Mouse (Mus musculus): ENCODE data around the gene Ccdc114.

The Ccdc114 gene

DNA sequence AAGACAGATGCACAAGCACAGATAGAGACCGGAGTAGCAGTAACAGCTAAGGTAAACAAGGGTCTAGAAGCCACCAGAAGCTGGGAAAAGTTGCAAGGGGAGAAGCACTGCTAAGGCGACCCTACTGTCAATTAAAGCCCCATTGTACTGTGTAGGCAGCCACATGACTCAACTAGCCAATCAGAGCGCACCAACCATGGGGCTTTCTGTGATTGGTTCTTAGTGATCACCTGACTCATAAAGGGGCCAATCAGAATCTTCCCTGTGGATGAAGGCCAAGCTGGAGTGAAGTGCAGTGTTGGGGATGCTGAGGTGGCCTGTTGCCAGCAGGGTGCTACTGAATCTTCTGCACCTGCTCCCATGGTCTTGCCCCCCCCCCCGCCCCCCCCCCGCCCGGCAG, 63.0 kb downstream of the Ccdc114 start:
- DNase-seq (ENCODE audit: low spot score in 2 of 2), result no peak

DNA sequence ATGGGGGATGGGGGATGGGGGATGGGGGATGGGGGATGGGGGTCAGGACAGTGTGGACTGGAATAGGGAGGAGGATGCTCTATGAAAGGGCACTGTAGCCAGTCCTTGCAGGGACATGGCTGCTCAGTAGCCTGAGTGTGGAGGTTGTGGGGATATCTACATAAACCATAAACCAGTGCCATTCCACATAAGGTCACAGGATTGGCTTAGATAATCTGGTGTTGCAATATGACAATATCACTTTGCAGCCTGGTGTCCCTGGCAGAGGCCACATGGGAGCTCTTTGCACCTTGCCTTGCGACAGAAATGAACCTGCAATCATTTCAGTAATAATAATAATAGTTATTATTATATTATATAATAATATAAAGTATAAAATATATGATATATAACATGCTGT, 64.5 kb downstream of the Ccdc114 start:
- no peak for DNase-seq (ENCODE audit: low spot score in 2 of 2)

DNA sequence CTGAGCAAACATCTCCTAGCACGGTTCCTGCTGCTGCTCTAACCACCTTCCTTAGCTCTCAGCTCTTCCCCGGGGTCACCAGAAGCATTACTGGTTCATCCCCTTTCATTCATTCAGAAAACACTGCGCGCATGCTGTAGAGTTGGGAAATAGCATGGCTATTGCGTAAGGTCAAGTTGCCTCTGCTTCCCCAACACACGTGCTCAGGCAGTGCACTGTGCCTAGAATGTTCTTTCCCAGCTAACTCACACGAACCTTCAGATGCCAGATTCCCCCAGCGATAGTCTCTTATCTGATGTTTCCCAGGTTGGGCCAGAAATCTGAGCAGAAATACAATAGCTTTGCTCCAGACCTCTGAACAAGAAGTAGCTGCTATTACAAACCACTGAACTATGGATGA, 68.6 kb downstream of the Ccdc114 start:
- no peak for DNase-seq (ENCODE audit: low spot score in 2 of 2)
